Mouse (Mus musculus): ENCODE data around the gene Hoxc4. TPM values are rescaled to one million over a fixed set of nuclear protein-coding genes. Genes with fewer than 3 reads are reported as not detected.

Hoxc4 gene
- polyA plus RNA-seq, 2 experiments from 2014 or later = not detected

DNA sequence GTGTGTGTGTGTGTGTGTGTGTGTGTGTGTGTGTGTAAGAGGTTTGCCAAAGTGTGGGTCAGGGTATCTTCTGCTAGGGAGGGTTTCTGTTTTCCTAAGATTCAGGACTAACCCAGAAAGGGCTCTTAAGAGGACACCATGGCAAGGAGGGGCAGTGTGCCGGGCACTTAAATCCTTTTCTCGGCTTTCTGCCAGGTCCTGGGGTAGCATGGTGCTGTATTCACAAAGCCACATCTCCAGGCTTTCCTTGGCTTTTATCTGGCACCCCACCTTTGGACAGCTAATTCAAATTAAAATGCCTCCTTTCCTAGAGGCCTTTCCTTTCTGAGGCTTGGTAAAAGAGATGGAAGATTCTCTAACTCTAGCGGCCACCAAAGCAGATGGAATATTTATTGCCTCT lies 20.9 kb downstream of the Hoxc4 start:
- no peak for ATAC-seq

- ATAC-seq = no peak
Measured at GRCm38 (mm10) chr15:103040601-103041000, 21.9 kb downstream of the Hoxc4 start.

DNA sequence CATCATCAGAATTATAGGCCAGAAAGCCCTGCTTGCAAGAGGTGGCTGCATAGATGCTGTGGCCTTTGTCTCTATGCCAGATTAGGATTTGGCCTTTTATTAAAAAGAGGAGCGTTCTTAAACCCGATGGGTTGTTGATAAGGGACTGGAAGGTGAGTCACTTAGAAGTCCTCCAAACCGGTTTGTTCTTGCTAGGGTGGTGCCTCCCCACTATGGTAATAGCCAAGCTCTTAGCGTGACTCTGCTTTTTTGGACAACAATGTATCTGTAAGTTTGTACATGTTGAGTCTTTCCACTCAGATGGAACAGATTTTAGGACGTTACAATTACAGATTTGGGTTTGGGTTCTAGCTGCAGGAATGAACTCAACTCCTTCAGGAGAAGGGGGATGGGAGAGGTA lies 22.9 kb downstream of the Hoxc4 start:
- no peak for ATAC-seq

DNA sequence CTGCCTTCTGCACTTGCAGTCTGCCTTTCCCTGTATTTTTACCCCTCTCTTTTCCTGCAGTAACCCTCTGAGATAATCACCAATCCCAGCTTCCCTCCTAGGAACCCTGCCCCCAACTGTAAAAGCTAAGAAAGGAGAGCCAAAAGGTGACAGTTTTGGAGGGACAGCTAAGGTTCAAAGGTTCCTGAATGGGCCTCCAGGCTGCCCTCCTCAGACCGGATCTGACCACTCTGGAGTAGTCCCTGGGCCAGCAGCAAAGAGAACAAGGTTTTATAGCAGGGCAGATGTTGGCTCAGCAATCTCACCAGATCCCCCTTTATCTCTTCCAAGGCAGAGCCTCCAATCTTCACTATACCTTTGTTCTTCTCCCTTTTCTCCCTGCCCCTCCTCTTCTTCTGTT lies 23.5 kb downstream of the Hoxc4 start:
- ATAC-seq = no peak

DNA sequence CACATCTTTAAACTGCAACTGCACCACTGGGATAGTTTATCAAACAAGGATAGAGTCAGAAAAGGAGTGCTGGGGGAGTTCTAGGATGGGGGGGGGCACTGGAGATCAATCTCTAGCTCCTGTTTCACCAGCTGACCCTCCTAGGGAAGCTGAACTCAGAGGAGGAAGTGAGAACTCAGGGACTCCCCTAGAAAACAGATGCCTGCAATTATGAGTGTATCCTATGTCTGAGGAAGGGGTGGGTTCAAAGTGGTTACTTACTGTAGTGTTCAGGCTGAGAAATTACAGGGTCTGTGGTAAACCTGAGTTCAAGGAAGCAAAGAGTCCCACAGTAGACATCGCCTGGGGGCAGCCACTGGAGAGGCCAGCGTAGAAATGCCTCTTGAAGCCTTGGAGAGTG lies 32.9 kb downstream of the Hoxc4 start:
- no peak for ATAC-seq

DNA sequence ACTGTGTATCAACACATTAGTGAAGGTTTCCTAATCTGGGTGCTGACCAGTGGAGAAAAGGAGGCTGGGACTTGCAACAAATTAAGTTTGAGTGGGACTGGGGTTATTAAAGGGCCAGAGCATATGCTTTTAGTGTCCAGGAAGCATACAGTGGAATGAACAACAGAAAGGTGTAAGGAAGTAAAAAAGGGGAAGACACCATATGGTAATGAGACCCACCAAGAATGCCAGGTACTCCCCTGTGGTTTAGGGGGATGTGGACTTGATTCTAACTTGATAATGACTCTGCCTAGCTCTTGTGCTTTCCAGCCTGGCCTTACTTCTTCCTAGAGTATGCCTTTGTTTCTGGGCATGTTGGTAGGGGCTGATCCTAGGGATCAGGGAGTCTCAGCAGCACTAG lies 34.5 kb downstream of the Hoxc4 start:
- no peak for ATAC-seq

- no peak for ATAC-seq
Measured at GRCm38 (mm10) chr15:103056396-103056795, 37.7 kb downstream of the Hoxc4 start.

DNA sequence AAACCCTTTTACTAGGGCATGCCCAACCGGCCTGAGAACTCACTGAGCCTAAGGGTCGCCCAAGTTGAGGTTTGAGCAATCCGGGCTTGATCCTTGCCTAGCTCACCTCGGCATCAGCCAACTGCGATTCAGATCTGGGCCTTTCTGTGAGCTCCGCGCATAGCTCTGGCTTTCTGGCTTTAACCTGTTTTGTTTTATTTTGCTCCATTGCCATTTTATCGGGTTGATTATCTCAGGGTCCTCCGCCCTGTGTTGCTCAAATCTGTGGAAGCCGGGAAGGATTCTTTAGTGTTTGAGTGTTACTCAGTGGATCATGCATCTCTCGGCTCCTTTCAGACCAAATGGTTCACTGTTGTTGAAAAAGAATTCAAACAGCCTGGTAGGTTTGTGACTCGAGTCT lies 40.0 kb downstream of the Hoxc4 start:
- ATAC-seq = no peak

GRCm38 (mm10) chr15:103059393-103059992 lies 40.8 kb downstream of the Hoxc4 start:
- no peak for ATAC-seq

GRCm38 (mm10) chr15:103060021-103060340 lies 41.2 kb downstream of the Hoxc4 start:
- ATAC-seq = no peak

DNA sequence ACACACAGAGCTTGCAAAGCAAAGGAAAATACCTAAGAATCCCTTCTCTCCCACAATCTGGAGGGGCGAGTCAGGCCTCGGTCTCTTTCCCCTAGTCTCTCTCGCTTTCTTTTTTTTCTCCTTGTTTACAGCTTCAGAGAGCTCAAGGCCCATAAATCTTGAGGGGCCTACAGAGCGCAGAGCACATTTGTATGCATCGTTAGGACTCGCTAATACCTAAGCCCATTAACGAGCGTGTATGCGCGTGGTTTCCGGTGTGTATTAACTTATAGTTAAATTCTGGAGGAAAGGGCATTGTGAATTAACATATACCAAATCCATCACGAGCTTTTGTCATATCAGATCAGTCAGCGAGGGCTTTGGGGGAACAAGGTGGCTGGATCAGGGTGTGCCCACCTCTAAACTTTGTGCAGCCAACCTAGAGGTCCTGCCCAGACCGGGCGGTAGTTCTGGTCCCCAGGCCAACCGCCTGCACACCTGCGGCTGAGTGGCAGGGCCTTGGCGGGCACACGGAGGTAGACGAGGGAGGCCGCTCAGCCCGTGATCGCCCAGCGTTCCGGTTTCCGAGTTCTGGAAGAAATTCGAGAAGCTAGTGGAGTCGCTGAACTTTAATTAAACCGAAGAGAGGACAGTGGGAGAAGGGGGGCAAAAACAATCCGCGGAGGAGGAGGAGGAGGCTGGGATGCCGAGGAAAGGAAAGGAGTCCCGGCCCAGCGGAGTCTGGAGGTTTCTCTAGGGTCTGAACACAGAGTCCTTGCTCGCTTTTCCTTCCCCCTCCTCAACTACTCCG lies 41.8 kb downstream of the Hoxc4 start:
- ATAC-seq = no peak

GRCm38 (mm10) chr15:103061131-103061825 lies 42.5 kb downstream of the Hoxc4 start:
- ATAC-seq = no peak

DNA sequence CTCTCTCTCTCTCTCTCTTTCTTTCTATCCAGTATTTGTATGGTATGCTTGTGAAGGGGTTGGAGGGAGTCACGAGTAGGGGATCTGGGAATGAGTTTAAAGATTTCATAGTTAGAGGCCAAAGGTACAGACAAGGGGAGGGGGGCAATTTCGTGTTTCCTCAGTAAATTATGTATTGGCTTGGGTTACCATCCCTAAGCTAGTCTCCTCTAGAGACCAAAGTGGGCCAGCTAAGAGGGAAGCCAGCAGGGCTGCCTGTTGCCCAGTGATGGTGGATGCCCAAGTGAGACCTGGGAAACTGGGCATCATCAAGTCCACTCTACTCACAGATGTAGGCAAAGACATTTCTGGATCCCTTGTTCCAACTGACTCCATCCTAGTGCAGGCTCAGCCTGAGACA lies 43.3 kb downstream of the Hoxc4 start:
- no peak for ATAC-seq

GRCm38 (mm10) chr15:103065642-103066041 lies 46.9 kb downstream of the Hoxc4 start:
- no peak for ATAC-seq

DNA sequence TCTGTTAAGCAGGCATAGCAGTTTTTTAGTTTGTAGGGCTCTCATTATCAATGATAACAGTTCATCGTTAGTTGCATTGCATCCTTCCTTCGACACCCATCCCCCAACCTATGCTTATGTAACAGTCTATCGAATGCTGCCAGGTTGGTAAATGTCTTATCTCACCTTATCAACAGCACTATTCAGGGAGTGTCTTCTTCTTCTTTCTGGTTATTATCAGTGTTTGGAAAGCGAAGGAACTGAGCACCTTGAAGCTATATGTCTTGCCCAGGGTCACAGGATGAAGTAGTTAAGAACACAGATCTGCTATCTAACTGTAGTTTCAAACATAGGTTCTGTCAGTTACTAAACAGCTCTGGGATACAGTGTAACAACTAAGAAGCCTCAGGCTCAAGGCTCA lies 49.0 kb downstream of the Hoxc4 start:
- no peak for ATAC-seq

DNA sequence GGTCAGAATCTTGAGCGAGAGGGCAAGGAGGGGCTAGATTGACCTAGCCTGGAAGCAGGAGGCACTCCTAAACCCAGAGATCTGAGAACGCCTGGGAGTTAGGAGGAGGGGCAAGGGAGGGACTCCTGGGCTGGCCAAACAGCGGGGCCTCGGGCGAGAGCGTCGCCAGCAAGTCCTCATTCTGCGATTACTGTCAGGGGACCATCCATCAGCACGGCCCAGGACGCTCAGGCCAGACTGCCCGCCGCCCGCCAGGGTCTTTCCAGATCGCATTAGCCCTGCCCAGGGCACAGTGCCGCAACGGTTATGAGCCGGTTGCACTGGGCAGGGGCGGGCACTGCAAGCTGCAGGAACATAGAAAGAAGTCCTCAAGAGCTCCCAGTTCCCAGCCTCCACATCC lies 50.4 kb downstream of the Hoxc4 start:
- ATAC-seq = no peak

DNA sequence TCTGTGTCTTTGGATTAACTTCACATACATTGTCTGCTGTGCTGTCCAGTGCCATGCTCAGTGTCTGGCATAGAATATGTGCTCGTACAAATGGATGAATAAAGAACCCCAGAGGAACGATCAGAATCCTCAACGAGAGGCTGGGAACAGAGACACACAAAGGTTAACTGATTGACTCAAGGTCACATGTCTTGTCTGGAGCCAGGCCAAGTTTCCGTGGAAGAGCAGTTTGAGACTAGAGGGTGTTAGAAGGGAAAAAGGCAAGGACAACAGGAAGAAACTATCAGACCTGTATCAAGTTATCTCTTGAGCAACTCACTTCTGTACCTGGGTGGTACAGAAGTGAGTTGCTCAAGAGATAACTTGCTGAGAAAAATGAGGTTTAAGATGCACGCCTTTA lies 52.5 kb downstream of the Hoxc4 start:
- no peak for ATAC-seq

- ATAC-seq = no peak
Measured at GRCm38 (mm10) chr15:103074663-103075415, 56.1 kb downstream of the Hoxc4 start.

- ATAC-seq = no peak
Measured at GRCm38 (mm10) chr15:103077673-103078072, 58.9 kb downstream of the Hoxc4 start.

GRCm38 (mm10) chr15:103082622-103083021 lies 63.9 kb downstream of the Hoxc4 start:
- ATAC-seq = no peak

DNA sequence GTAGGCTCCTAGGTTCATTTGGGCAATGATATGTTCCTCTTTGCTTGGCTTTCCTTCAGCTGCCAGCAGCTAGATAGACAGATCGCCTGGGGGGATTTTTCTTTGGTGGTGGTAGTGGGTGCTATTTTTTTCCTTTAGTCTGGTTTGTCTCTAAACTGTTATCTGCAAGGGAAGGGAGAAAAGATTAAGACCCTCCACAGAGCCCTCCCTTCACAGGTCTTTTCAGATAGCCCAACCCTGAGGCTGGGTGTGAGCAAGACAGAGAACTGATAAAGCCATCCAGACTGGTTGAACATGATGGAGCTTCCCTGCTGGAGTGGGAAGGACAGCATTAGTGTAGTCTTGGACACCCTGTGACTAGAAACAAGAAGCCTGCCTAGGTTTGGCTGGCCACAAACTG lies 64.9 kb downstream of the Hoxc4 start:
- no peak for ATAC-seq

DNA sequence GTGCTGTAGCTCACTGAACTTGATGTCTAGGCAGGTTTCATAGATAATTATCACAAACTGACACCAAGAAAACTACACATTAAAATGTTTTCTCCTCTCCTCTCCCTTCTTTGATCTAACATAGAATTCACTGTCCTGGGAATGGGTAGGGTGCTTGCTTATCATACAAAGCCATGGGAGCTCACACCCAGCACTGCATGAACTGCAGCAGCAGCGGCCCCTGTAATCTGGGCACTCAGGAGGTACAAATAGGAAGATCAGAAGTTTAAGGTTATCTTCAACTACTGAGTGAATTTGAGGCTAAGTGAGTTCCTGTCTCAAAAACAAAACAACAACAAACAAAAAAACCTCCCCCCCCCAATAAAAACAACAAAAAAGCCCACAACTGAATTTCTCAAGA lies 66.2 kb downstream of the Hoxc4 start:
- no peak for ATAC-seq
